Mouse (Mus musculus): ENCODE data around the gene Tnrc6a. TPM values are rescaled to one million over a fixed set of nuclear protein-coding genes. Genes with fewer than 3 reads are reported as not detected.

Tnrc6a gene
- polyA plus RNA-seq, 1 experiment = 41.9 TPM

- TF ChIP-seq CTCF (IDR thresholded peaks at IDR 0.05; ENCODE audit: control insufficient read depth, insufficient read depth, low read length) (no peak), POLR2A (IDR thresholded peaks at IDR 0.05; ENCODE audit: borderline replicate concordance, control insufficient read depth, low read depth, low read length) (no peak)
- no peaks in the 10 kb centered on the region for H3K4me1 ChIP-seq (ENCODE audit: control insufficient read depth, insufficient read depth, low read length)
- WGBS = 89% methylated on average over 6 of the region's 6 CpGs
- H3K4me3 ChIP-seq (replicated peaks; ENCODE audit: control insufficient read depth, low read depth, low read length) = no peak overlapping the region
- no peak overlapping the region for H3K27ac ChIP-seq (ENCODE audit: control insufficient read depth, insufficient read depth, low read depth, low read length, poor library complexity)
These were observed 62.8 kb downstream of the Tnrc6a start for GRCm38 (mm10) chr7:123186463-123186862.

GRCm38 (mm10) chr7:123187246-123187645, 63.6 kb downstream of the Tnrc6a start:
- 93% methylated on average over 4 of the region's 4 CpGs for WGBS
- Histone ChIP-seq H3K4me3 (replicated peaks; ENCODE audit: control insufficient read depth, low read depth, low read length) (no peak overlapping the region), H3K27ac (ENCODE audit: control insufficient read depth, insufficient read depth, low read depth, low read length, poor library complexity) (no peak overlapping the region), H3K4me1 (ENCODE audit: control insufficient read depth, insufficient read depth, low read length) (no peaks in the 10 kb centered on the region)
- TF ChIP-seq CTCF (IDR thresholded peaks at IDR 0.05; ENCODE audit: control insufficient read depth, insufficient read depth, low read length) (no peak), POLR2A (IDR thresholded peaks at IDR 0.05; ENCODE audit: borderline replicate concordance, control insufficient read depth, low read depth, low read length) (no peak)

GRCm38 (mm10) chr7:123188462-123188861, 64.8 kb downstream of the Tnrc6a start:
- TF ChIP-seq POLR2A (IDR thresholded peaks at IDR 0.05; ENCODE audit: borderline replicate concordance, control insufficient read depth, low read depth, low read length) (no peak), CTCF (IDR thresholded peaks at IDR 0.05; ENCODE audit: control insufficient read depth, insufficient read depth, low read length) (no peak)
- Histone ChIP-seq H3K4me3 (replicated peaks; ENCODE audit: control insufficient read depth, low read depth, low read length) (no peak overlapping the region), H3K4me1 (ENCODE audit: control insufficient read depth, insufficient read depth, low read length) (no peaks in the 10 kb centered on the region), H3K27ac (ENCODE audit: control insufficient read depth, insufficient read depth, low read depth, low read length, poor library complexity) (no peak overlapping the region)
- 87% methylated on average over 3 of the region's 3 CpGs for WGBS

GRCm38 (mm10) chr7:123189762-123190161, 66.1 kb downstream of the Tnrc6a start:
- Histone ChIP-seq H3K4me1 (ENCODE audit: control insufficient read depth, insufficient read depth, low read length) (no peaks in the 10 kb centered on the region), H3K27ac (ENCODE audit: control insufficient read depth, insufficient read depth, low read depth, low read length, poor library complexity) (no peak overlapping the region), H3K4me3 (replicated peaks; ENCODE audit: control insufficient read depth, low read depth, low read length) (no peak overlapping the region)
- 92% methylated on average over 8 of the region's 8 CpGs for WGBS
- TF ChIP-seq CTCF (IDR thresholded peaks at IDR 0.05; ENCODE audit: control insufficient read depth, insufficient read depth, low read length) (no peak), POLR2A (IDR thresholded peaks at IDR 0.05; ENCODE audit: borderline replicate concordance, control insufficient read depth, low read depth, low read length) (no peak)

- TF ChIP-seq CTCF (IDR thresholded peaks at IDR 0.05; ENCODE audit: control insufficient read depth, insufficient read depth, low read length) = no peak
- no peak for TF ChIP-seq POLR2A (IDR thresholded peaks at IDR 0.05; ENCODE audit: borderline replicate concordance, control insufficient read depth, low read depth, low read length)
- Histone ChIP-seq H3K4me3 (replicated peaks; ENCODE audit: control insufficient read depth, low read depth, low read length) (no peak overlapping the region), H3K4me1 (ENCODE audit: control insufficient read depth, insufficient read depth, low read length) (no peaks in the 10 kb centered on the region), H3K27ac (ENCODE audit: control insufficient read depth, insufficient read depth, low read depth, low read length, poor library complexity) (no peak overlapping the region)
- 74% methylated on average over 5 of the region's 5 CpGs for WGBS
These were observed 68.0 kb downstream of the Tnrc6a start for GRCm38 (mm10) chr7:123191731-123192130.

GRCm38 (mm10) chr7:123193201-123193600, 69.5 kb downstream of the Tnrc6a start:
- H3K4me3 ChIP-seq (replicated peaks; ENCODE audit: control insufficient read depth, low read depth, low read length) = no peak overlapping the region
- WGBS = 94% methylated on average over 12 of the region's 12 CpGs
- TF ChIP-seq CTCF (IDR thresholded peaks at IDR 0.05; ENCODE audit: control insufficient read depth, insufficient read depth, low read length) (no peak), POLR2A (IDR thresholded peaks at IDR 0.05; ENCODE audit: borderline replicate concordance, control insufficient read depth, low read depth, low read length) (no peak)
- no peaks in the 10 kb centered on the region for H3K4me1 ChIP-seq (ENCODE audit: control insufficient read depth, insufficient read depth, low read length)
- H3K27ac ChIP-seq (ENCODE audit: control insufficient read depth, insufficient read depth, low read depth, low read length, poor library complexity) = no peak overlapping the region

GRCm38 (mm10) chr7:123194696-123195095, 71.0 kb downstream of the Tnrc6a start:
- TF ChIP-seq CTCF (IDR thresholded peaks at IDR 0.05; ENCODE audit: control insufficient read depth, insufficient read depth, low read length) = no peak
- no peak for TF ChIP-seq POLR2A (IDR thresholded peaks at IDR 0.05; ENCODE audit: borderline replicate concordance, control insufficient read depth, low read depth, low read length)
- Histone ChIP-seq H3K4me3 (replicated peaks; ENCODE audit: control insufficient read depth, low read depth, low read length) (no peak overlapping the region), H3K27ac (ENCODE audit: control insufficient read depth, insufficient read depth, low read depth, low read length, poor library complexity) (no peak overlapping the region), H3K4me1 (ENCODE audit: control insufficient read depth, insufficient read depth, low read length) (no peaks in the 10 kb centered on the region)
- 92% methylated on average over 8 of the region's 8 CpGs for WGBS

GRCm38 (mm10) chr7:123196432-123196831, 72.7 kb downstream of the Tnrc6a start:
- no peaks in the 10 kb centered on the region for H3K4me1 ChIP-seq (ENCODE audit: control insufficient read depth, insufficient read depth, low read length)
- WGBS = 79% methylated on average over 5 of the region's 5 CpGs
- no peak overlapping the region for H3K27ac ChIP-seq (ENCODE audit: control insufficient read depth, insufficient read depth, low read depth, low read length, poor library complexity)
- TF ChIP-seq CTCF (IDR thresholded peaks at IDR 0.05; ENCODE audit: control insufficient read depth, insufficient read depth, low read length) (no peak), POLR2A (IDR thresholded peaks at IDR 0.05; ENCODE audit: borderline replicate concordance, control insufficient read depth, low read depth, low read length) (no peak)
- no peak overlapping the region for H3K4me3 ChIP-seq (replicated peaks; ENCODE audit: control insufficient read depth, low read depth, low read length)

GRCm38 (mm10) chr7:123198695-123199094, 75.0 kb downstream of the Tnrc6a start:
- no peak overlapping the region for H3K27ac ChIP-seq (ENCODE audit: control insufficient read depth, insufficient read depth, low read depth, low read length, poor library complexity)
- H3K4me3 ChIP-seq (replicated peaks; ENCODE audit: control insufficient read depth, low read depth, low read length) = no peak overlapping the region
- WGBS = 77% methylated on average over 10 of the region's 10 CpGs
- H3K4me1 ChIP-seq (ENCODE audit: control insufficient read depth, insufficient read depth, low read length) = no peaks in the 10 kb centered on the region
- no peak for TF ChIP-seq POLR2A (IDR thresholded peaks at IDR 0.05; ENCODE audit: borderline replicate concordance, control insufficient read depth, low read depth, low read length)
- no peak for TF ChIP-seq CTCF (IDR thresholded peaks at IDR 0.05; ENCODE audit: control insufficient read depth, insufficient read depth, low read length)
